15 mouse cellular contexts compared by ENCODE assay signal in genomic region chr2:59820088-59820487, GRCm38 (mm10).
"Had no signal": no experiment of that assay in that cellular context is flagged by ENCODE, and none has a peak within 500 bp of the region (broad histone marks: within the 10 kb centered on the region; RNA-seq: fewer than 3 reads in every experiment).

No protein-coding gene starts in this region.

- H3K27me3 ChIP-seq: intestine, embryonic 15.5 days; limb, embryonic 15.5 days had no signal

- ATAC-seq: intestine, embryonic 15.5 days had no signal

- H3K27ac ChIP-seq: intestine, embryonic 15.5 days; layer of hippocampus, adult 2 months; limb, embryonic 15.5 days; liver, embryonic 14.5 days had no signal

- H3K9ac ChIP-seq: intestine, embryonic 15.5 days; limb, embryonic 15.5 days; liver, embryonic 14.5 days had no signal

- H3K4me3 ChIP-seq: intestine, embryonic 15.5 days; layer of hippocampus, adult 2 months; limb, embryonic 15.5 days had no signal

- DNase-seq: kidney, adult 18-20 months; kidney, postnatal 10 days; kidney, postnatal 4 days; left cerebral cortex, postnatal 4 days; lung, adult 18-20 months; lung, postnatal 36 days; retina, postnatal 1 day; right cerebral cortex, postnatal 4 days; spleen, adult 18-20 months; thymus, adult 18-20 months; thymus, postnatal 14 days had no signal

- H3K4me2 ChIP-seq: intestine, embryonic 15.5 days; limb, embryonic 15.5 days had no signal

- H3K9me3 ChIP-seq: intestine, embryonic 15.5 days; limb, embryonic 15.5 days had no signal

- H3K4me1 ChIP-seq: intestine, embryonic 15.5 days; limb, embryonic 15.5 days had no signal
